Mouse (Mus musculus): Measurements from ENCODE around the gene Calhm6. TPM values are rescaled to one million over a fixed set of nuclear protein-coding genes. Genes with fewer than 3 reads are reported as not detected.

Calhm6 gene
- polyA plus RNA-seq, 1 experiment: not detected

GRCm38 (mm10) chr10:34155796-34156554 is 28.2 kb upstream of the Calhm6 start:
- TF ChIP-seq CTCF (IDR thresholded peaks at IDR 0.05; ENCODE audit: control insufficient read depth, insufficient read depth, insufficient replicate concordance, low read depth, low read length) (no peak), POLR2A (IDR thresholded peaks at IDR 0.05; ENCODE audit: control insufficient read depth, low read depth, low read length) (no peak)
- H3K36me3 ChIP-seq (ENCODE audit: control insufficient read depth, insufficient read depth, low read length): no peaks in the 10 kb centered on the region
- H3K27ac ChIP-seq (ENCODE audit: control insufficient read depth, insufficient read depth, low read depth, low read length): no peak overlapping the region
- no peaks in the 10 kb centered on the region for H3K27me3 ChIP-seq (ENCODE audit: control insufficient read depth, insufficient read depth, low read length)
- no peaks in the 10 kb centered on the region for H3K4me1 ChIP-seq (ENCODE audit: control insufficient read depth, insufficient read depth, low read length)
- H3K4me3 ChIP-seq (ENCODE audit: control insufficient read depth, low read depth, low read length): no peak overlapping the region

DNA sequence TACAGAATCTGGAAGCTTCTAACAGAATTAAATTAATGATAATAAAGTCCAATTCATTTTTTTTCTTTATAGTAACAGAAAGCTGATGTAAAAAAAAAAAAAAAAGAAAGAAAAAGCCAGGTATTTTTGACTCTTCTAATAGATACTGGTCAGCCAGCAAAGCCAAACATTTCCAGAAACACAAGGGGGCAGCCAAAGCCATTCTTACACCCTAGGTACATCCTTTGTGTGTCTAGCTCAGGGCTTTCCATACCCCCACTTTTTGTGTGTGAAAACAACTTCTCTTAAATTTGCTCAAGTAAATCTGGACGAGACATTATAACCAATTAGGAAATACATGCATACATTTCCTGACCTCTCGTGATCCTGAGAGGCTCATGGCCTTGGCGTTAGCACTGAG is 24.0 kb upstream of the Calhm6 start:
- H3K27me3 ChIP-seq (ENCODE audit: control insufficient read depth, insufficient read depth, low read length): no peaks in the 10 kb centered on the region
- no peak overlapping the region for H3K27ac ChIP-seq (ENCODE audit: control insufficient read depth, insufficient read depth, low read depth, low read length)
- no peak for TF ChIP-seq POLR2A (IDR thresholded peaks at IDR 0.05; ENCODE audit: control insufficient read depth, low read depth, low read length)
- TF ChIP-seq CTCF (IDR thresholded peaks at IDR 0.05; ENCODE audit: control insufficient read depth, insufficient read depth, insufficient replicate concordance, low read depth, low read length): no peak
- no peaks in the 10 kb centered on the region for H3K36me3 ChIP-seq (ENCODE audit: control insufficient read depth, insufficient read depth, low read length)
- no peaks in the 10 kb centered on the region for H3K4me1 ChIP-seq (ENCODE audit: control insufficient read depth, insufficient read depth, low read length)
- H3K4me3 ChIP-seq (ENCODE audit: control insufficient read depth, low read depth, low read length): no peak overlapping the region

- Histone ChIP-seq H3K27ac (ENCODE audit: control insufficient read depth, insufficient read depth, low read depth, low read length) (no peak overlapping the region), H3K4me3 (ENCODE audit: control insufficient read depth, low read depth, low read length) (no peak overlapping the region), H3K36me3 (ENCODE audit: control insufficient read depth, insufficient read depth, low read length) (no peaks in the 10 kb centered on the region), H3K4me1 (ENCODE audit: control insufficient read depth, insufficient read depth, low read length) (no peaks in the 10 kb centered on the region), H3K27me3 (ENCODE audit: control insufficient read depth, insufficient read depth, low read length) (no peaks in the 10 kb centered on the region)
- TF ChIP-seq POLR2A (IDR thresholded peaks at IDR 0.05; ENCODE audit: control insufficient read depth, low read depth, low read length): no peak
- TF ChIP-seq CTCF (IDR thresholded peaks at IDR 0.05; ENCODE audit: control insufficient read depth, insufficient read depth, insufficient replicate concordance, low read depth, low read length): no peak
Observed at GRCm38 (mm10) chr10:34150454-34150853, 22.7 kb upstream of the Calhm6 start.

DNA sequence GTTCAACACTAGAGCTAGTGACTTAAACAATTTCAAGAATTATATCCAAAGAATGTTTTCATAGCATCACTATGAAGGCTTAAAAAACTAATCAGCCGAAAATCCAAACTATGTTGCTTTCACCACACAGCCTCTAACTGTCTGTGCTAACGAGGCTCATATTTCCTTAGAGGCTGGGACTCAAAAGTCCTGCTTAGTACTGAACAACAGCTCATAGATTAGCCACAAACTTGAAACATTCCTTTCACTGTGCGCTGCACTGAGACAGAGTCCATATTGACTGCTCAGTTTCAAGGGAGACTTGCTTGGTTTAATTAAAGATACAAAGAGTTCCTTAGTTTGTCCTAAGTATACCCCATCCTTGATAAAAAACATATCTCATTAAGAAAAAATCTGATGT is 22.0 kb upstream of the Calhm6 start:
- H3K4me3 ChIP-seq (ENCODE audit: control insufficient read depth, low read depth, low read length): no peak overlapping the region
- TF ChIP-seq CTCF (IDR thresholded peaks at IDR 0.05; ENCODE audit: control insufficient read depth, insufficient read depth, insufficient replicate concordance, low read depth, low read length): no peak
- TF ChIP-seq POLR2A (IDR thresholded peaks at IDR 0.05; ENCODE audit: control insufficient read depth, low read depth, low read length): no peak
- H3K27ac ChIP-seq (ENCODE audit: control insufficient read depth, insufficient read depth, low read depth, low read length): no peak overlapping the region
- no peaks in the 10 kb centered on the region for H3K4me1 ChIP-seq (ENCODE audit: control insufficient read depth, insufficient read depth, low read length)
- no peaks in the 10 kb centered on the region for H3K27me3 ChIP-seq (ENCODE audit: control insufficient read depth, insufficient read depth, low read length)
- no peaks in the 10 kb centered on the region for H3K36me3 ChIP-seq (ENCODE audit: control insufficient read depth, insufficient read depth, low read length)

DNA sequence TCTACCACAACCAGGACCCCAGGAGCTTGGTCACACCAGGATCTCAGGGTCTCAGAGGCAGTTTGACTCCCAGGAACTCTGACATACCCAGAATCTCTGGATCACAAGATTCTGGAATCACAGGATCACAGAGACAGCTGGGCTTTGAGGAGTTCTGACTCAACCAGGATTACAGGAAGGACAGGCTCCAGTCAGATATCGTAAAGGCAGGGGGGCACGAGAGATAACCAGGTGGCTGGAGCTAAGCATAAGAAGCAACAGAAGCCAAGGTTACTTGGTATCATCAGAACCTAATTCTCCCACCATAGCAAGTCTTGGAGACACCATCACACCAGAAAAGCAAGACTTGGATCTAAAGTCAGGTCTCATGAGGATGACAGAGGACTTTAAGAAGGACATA is 13.9 kb upstream of the Calhm6 start:
- TF ChIP-seq CTCF (IDR thresholded peaks at IDR 0.05; ENCODE audit: control insufficient read depth, insufficient read depth, insufficient replicate concordance, low read depth, low read length) (no peak), POLR2A (IDR thresholded peaks at IDR 0.05; ENCODE audit: control insufficient read depth, low read depth, low read length) (no peak)
- H3K27me3 ChIP-seq (ENCODE audit: control insufficient read depth, insufficient read depth, low read length): no peaks in the 10 kb centered on the region
- H3K27ac ChIP-seq (ENCODE audit: control insufficient read depth, insufficient read depth, low read depth, low read length): no peak overlapping the region
- no peaks in the 10 kb centered on the region for H3K36me3 ChIP-seq (ENCODE audit: control insufficient read depth, insufficient read depth, low read length)
- no peaks in the 10 kb centered on the region; the same call in 1 of the 2 replicates for H3K4me1 ChIP-seq (ENCODE audit: control insufficient read depth, insufficient read depth, low read length)
- no peak overlapping the region for H3K4me3 ChIP-seq (ENCODE audit: control insufficient read depth, low read depth, low read length)

GRCm38 (mm10) chr10:34139768-34140167 is 12.0 kb upstream of the Calhm6 start:
- no peaks in the 10 kb centered on the region; the same call in 1 of the 2 replicates for H3K4me1 ChIP-seq (ENCODE audit: control insufficient read depth, insufficient read depth, low read length)
- no peaks in the 10 kb centered on the region for H3K27me3 ChIP-seq (ENCODE audit: control insufficient read depth, insufficient read depth, low read length)
- TF ChIP-seq POLR2A (IDR thresholded peaks at IDR 0.05; ENCODE audit: control insufficient read depth, low read depth, low read length) (no peak), CTCF (IDR thresholded peaks at IDR 0.05; ENCODE audit: control insufficient read depth, insufficient read depth, insufficient replicate concordance, low read depth, low read length) (no peak)
- H3K36me3 ChIP-seq (ENCODE audit: control insufficient read depth, insufficient read depth, low read length): no peaks in the 10 kb centered on the region
- no peak overlapping the region for H3K27ac ChIP-seq (ENCODE audit: control insufficient read depth, insufficient read depth, low read depth, low read length)
- H3K4me3 ChIP-seq (ENCODE audit: control insufficient read depth, low read depth, low read length): no peak overlapping the region

DNA sequence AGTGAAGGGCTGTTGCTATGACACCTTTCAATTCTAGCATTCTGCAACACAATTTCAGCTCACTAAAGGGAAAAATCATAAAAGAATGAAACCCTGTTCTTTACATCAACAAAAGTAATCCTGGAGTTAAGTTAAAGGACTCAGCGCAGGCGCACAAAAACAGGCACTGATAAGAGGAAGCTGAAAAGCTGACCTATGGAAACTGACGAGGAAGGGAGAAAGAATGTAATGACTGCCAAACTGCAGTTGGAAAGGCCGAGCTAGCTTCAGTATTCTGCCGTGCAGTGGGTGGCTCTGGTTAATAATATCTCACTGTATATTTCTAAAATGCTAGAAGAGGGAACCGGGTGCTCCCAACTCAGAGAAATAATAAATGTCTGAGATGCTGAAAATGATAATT is 10.2 kb upstream of the Calhm6 start:
- Histone ChIP-seq H3K4me3 (ENCODE audit: control insufficient read depth, low read depth, low read length) (no peak overlapping the region), H3K27me3 (ENCODE audit: control insufficient read depth, insufficient read depth, low read length) (no peaks in the 10 kb centered on the region), H3K36me3 (ENCODE audit: control insufficient read depth, insufficient read depth, low read length) (no peaks in the 10 kb centered on the region), H3K27ac (ENCODE audit: control insufficient read depth, insufficient read depth, low read depth, low read length) (no peak overlapping the region), H3K4me1 (ENCODE audit: control insufficient read depth, insufficient read depth, low read length) (no peaks in the 10 kb centered on the region; the same call in 1 of the 2 replicates)
- TF ChIP-seq POLR2A (IDR thresholded peaks at IDR 0.05; ENCODE audit: control insufficient read depth, low read depth, low read length) (no peak), CTCF (IDR thresholded peaks at IDR 0.05; ENCODE audit: control insufficient read depth, insufficient read depth, insufficient replicate concordance, low read depth, low read length) (no peak)
